Mouse (Mus musculus) liver, postnatal 0 days (tissue): ENCODE measurements around the gene Cdk2.

Source experiments
- CTCF ChIP-seq: sonication (generic); IDR thresholded peaks from 2 replicates; pipeline ENCODE4 v1.5.1; 2016; ENCODE audit warnings: antibody characterized with exemption, low read depth
- EP300 ChIP-seq: IDR thresholded peaks from 2 replicates; pipeline ENCODE4 v1.6.1; 2016; ENCODE audit warnings: antibody characterized with exemption, low read depth, mild to moderate bottlenecking

DNA sequence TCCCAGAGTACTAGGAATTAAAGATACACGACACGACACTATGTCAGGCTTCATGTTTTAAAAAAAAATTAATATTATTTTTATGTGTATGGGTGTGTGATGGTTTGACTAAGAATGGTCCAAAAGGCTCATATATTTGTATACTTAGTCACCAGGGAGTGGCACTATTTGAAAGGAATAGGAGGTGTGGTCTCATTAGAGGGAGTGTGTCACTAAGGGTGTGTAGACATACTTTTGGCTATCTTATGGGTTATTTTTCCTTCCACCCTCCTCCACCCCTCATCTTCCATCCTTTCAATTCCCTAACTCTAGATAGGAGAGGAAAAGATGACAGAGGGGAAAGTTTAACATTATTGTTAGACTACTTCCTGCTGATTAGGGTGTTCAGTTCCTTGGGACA is 39.0 kb downstream of the Cdk2 start:
- TF ChIP-seq CTCF (no peak), EP300 (no peak)
